Mouse (Mus musculus) embryonic fibroblast, embryonic 13.5 days (primary cell): ENCODE data around the gene Mtmr3.

Experiments
- CTCF ChIP-seq: IDR thresholded peaks from 2 replicates; pipeline ENCODE4 v1.5.1; 2011; ENCODE audit warnings: mild to moderate bottlenecking, control low read depth, low read length, moderate library complexity, borderline replicate concordance; ENCODE audit not compliant: insufficient read depth
- POLR2A ChIP-seq: IDR thresholded peaks from 2 replicates; pipeline ENCODE4 v1.6.1; 2011; ENCODE audit warnings: low read depth, mild to moderate bottlenecking, control low read depth, low read length, moderate library complexity

DNA sequence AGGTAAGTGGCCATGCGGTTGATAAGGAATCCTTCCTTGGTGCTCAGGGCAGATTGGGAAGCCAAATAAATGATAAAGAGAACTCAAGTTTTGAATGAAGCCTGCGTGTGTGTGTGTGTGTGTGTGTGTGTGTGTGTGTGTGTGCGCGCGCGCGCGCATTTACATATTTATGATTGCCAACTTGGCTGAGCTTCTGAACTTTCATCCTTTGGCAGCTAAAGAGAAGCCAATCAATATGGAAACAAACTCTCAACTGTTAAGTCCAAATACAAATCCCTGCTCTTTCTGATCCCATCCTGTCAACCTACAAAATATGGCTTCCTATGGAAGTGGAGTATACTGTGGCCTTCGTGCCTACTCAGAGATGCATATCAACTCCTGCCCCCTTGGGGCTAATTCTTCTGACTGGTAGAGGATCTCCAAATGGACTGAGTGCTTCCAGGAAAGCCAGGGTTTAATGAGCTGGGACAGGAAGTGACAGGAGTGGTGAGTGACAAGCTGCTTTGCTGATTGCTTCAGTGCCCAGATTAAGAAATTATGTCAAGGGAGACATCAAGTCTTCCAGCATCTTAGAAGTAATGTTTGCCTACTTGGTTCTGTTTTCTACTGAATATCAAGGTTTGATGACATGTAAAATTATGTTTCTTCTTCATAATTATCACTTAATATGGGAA, 148.3 kb downstream of the Mtmr3 start:
- TF ChIP-seq CTCF (no peak), POLR2A (no peak)
